Mouse (Mus musculus) kidney, adult 8-10 months (tissue): ENCODE results near the gene Slc26a1.
"Not testable (repeated sequence)": the region's sequence is repeated elsewhere in the genome, so short reads cannot be mapped to it uniquely, and the experiment has no call there.

ENCODE experiments used
- DNase-seq, 2 experiments: peaks; one replicate each; pipeline ENCODE4 v3.0.0; 2022

The Slc26a1 gene

DNA sequence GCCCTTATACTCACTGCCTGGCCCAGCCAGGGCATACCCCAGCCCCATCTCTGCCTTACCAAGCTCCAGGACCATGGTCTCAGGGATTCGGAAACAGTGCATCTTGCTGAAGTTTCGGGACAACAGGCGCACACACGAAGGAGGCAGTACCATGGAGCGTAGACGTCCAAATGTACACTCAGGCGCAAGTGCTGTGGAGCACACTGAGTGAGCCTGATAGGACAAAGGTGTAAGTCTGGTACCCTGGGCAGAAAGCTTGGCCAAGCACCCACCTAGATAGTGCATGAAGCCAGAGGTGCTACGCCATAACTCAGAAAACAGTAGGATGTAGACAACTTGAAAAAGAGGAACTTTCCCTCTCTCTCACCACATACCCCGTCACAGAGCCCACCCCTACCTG, 20.0 kb downstream of the Slc26a1 start:
- DNase-seq = no peak

- DNase-seq = peak; percentile 54 to 68
Observed at GRCm38 (mm10) chr5:108654444-108654990, 20.9 kb downstream of the Slc26a1 start.

- no peak for DNase-seq
Observed at GRCm38 (mm10) chr5:108653341-108653740, 22.0 kb downstream of the Slc26a1 start.

DNA sequence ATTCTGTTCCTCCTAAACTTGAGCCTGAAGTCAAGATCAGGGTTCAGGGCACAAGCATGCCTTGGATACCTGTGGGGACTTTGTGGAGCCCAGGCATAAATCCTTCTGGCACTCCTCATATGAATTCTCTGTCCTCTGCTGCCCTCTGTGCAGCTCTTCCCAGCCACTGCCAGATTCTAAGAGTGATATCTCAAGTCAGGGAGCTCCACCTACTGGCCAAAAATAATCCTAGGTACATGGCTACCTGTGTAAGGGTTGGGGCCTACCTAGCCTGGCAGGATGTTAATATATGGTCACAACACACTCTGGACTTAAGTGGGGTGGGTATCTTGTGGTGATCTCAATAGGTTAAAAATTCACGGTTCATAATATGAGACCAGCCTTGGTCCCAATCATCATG, 23.5 kb downstream of the Slc26a1 start:
- peak; percentile 77 to 81 for DNase-seq

- no peak for DNase-seq
Observed at GRCm38 (mm10) chr5:108651136-108651720, 24.1 kb downstream of the Slc26a1 start.

GRCm38 (mm10) chr5:108650341-108650740, 25.0 kb downstream of the Slc26a1 start:
- DNase-seq = no peak

DNA sequence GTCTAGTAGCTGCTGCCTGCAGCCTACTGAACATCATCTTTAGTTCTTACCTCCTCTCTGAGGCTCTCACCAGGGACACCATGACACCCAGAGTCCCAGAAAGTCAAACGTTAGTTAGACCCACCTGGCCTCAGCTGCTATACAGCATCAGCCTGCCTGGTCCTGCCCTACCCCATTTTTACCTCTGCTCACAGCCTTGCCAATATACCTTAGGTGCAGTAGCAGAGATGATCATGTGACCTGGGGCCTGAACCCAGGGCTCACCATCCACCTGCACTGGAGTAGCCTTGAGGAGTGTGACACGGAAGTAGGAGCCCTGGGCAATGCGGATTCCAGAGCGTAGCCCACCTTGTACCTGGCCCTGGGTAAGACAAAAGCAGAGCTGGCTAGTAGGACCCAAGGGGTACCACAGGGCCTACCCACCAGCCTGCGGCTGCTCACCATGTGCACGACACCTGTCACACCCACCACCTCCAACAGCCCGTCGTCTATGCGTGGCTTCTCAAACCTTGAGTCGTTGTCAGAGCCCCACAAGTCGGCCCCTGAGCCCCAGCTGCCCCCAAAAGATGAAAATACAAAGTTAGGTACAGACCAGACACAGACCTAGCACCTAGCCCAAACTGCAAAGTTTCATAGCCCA, 26.3 kb downstream of the Slc26a1 start:
- no peak for DNase-seq

DNA sequence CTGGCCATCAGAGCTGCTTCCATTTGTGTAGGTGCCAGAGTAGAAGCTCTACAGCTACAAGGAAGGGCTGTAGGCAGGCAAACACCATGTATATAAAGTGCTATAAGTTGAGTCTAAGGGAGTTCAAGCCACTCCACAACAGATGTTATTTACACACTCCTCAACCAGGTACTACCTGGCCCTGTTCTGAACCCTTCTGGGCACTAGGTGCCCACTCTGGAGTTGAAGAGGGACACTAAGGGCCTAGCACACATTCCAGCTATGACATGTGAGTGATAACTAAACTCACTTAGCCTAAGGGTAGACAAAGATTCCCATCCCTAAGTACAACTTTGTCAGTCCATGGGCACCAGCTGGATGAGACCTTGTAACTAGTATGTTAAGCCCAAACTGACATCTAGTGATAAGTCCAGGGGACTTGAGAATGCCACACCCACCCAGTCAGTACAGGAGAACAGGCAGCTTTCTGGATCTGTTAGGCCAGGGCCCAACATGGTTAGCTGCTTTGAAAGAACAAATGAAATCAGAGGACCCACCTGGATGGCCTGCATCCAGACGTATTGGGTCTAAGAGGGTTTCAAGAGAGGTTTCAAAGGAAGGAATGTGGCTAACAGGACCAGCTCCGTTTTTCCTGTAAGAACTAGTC, 27.4 kb downstream of the Slc26a1 start:
- no peak for DNase-seq

DNA sequence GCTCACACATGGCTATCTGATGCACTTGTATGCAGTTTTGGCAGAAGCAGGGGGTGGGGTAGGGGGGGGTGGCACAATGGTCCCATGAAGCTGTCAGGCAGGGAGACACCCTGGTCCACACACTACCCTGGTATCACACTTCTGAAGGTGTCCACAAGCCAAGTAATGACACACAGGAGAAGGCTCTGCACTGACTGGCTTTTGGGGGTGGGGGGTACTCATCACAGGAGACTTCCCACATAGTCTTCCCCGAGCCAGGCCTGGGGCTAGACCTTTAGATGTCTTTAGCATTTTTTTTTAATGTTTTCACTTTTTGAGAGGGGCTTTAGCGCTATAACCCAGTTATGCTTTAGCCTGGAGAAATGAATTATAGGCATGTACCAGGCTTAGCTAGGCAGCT, 28.1 kb downstream of the Slc26a1 start:
- DNase-seq = no peak

DNA sequence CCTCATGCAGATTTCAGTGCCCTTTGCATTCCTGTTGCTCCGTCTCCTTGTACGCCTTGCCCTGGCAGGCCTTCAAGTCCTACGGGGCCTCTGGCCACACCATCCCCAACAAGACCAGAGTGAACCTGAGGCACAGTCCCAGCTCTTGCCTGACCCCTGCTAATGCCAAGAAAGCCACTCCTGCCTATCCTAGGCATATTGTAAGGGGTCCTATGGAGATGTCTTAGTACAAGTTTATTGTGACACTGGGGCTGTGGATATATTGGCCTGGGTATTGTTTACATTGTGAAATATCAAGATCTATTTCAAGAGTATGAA, 29.1 kb downstream of the Slc26a1 start:
- peak; percentile 30 to 33 for DNase-seq

DNA sequence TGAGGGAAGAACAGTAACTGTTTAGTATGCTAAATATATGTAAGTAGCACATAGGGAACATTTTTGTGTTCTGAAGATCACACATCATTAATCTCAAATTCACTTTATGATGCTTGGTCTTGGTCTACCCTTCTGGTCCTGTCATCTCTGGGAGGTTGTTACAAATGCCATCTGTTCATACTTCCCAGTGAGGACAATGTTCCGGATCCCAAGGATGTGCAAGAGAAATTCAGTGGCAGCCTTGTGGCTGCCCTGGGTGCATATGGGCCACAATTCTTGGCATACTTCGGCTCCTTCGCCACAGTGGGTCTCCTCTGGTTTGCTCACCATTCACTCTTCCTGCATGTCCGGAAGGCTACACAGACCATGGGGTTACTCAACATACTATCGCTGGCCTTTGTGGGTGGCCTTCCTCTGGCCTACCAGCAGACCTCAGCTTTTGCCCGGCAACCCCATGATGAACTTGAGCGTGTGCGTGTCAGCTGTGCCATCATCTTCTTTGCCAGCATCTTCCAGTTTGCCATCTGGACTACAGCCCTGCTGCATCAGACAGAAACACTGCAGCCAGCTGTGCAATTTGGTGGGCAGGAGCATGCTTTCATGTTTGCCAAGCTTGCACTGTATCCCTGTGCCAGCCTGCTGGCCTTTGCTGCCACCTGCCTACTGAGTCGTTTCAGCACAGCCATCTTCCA, 29.6 kb downstream of the Slc26a1 start:
- DNase-seq = no peak

DNA sequence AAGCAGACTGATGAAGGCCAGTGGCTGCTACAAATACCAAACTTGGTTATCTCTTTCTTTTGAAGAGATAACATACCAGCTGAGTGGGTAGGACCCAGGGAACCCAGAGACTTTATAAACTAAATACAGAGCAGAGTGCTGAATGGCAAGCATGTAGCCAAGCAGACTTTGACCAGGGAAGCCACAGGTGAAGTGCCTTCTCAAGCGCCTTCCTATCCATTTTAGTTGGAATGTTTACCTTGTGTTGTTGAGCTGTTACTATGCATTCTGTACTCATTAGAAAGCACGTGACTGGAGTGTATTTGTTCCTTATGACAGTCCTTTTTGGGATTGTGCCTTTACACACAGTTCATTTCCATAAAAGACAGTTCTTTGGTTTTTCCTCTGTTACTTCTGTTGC, 31.7 kb downstream of the Slc26a1 start:
- DNase-seq = no peak

GRCm38 (mm10) chr5:108636172-108636571, 39.2 kb downstream of the Slc26a1 start:
- DNase-seq = no peak

- not testable (repeated sequence) for DNase-seq
Observed at GRCm38 (mm10) chr5:108634088-108634487, 41.3 kb downstream of the Slc26a1 start.

- DNase-seq = no peak
Observed at GRCm38 (mm10) chr5:108633676-108634075, 41.7 kb downstream of the Slc26a1 start.

- peak; percentile 91 to 92 for DNase-seq
Observed at GRCm38 (mm10) chr5:108629634-108630483, 45.5 kb downstream of the Slc26a1 start, which contains the start of the genes Gak and Tmem175. Gene Gak (minus strand): TSS chr5:108629755. Gene Tmem175 (plus strand): TSS chr5:108629770.

DNA sequence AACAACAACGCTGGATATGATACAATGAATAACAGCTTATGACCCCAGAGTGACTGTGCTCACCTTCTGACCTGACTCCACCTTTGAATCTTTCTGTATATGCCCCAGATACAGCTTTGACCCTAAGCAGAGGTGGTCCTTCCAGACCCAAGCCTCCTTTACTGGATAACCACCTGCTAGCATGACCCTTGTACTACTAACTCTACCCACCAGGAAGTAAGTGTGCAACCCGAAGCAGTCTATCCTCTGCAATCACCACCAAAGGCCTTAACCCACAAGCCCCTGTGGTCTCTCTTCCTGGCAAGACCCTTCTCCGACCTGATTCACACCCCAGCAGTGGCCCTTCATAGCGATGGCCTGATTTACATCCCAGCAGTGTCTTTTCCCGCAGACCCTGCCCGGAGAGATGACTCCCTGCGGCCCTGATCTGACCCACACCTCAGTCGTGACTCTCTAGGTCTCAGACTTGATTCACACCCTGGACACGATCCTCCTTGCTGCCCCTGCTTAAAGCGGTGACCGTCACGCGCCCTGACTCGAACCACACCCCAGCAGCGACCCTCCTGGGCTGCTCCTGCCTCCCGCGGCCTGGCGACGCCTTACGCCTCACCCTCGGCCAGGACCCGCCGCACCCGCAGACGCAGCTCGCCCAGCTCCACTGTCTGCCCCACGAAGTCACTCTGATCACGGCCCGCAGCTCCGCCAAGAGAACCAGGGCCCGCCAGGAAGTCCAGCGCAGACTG, 46.3 kb downstream of the Slc26a1 start:
- DNase-seq = no peak

DNA sequence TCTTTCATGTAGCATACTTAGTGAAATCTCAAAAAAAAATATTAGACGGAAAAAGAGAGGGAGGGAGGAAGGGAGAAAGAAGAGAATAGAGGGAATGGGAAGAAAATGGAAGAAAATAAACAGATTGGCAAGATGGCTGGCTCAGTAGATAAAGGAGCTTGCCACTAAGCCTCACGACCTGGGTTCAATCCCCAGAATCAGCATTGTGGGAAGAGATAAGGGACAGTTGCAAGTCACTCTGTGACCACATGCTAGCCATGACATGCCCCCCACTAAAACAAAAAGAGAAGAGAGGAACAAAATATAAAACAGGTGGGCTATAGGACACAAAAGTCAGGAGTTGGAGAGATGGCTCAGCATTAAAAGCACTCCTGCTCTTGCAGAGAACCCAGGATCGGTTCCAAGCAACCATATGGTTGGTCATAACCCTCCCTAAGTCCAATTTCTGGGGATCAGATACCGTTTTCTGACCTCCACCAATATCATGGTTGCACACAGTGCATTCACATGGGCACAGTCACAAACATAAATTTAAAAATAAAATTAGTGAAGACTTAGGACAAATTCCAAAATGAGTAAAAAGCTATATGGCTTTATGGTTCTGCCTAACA, 49.2 kb downstream of the Slc26a1 start:
- DNase-seq = no peak

DNA sequence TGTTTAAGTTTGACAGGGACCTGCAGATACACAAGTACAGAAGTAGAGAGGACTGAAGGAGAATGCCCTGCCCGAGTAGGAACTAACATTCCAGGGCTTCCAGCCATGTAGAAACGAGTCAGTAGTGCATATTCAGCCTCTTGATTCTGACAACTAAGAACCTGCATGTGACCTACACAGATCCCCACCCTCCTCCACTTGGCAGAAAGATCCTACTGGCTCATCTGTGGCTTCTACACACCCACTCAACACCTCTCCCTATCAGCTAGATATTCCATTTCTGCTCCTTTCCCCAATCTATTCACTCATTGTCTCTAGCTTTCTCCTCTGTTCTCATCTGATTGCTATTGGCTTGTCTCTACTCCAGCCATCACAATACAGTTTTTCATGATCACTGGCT, 53.5 kb downstream of the Slc26a1 start:
- DNase-seq = no peak
